ENCODE assay signal across 22 mouse cellular contexts in genomic region chr10:123206074-123206473, GRCm38 (mm10). TPM values are rescaled to one million over a fixed set of nuclear protein-coding genes. Genes with fewer than 3 reads are reported as not detected.
DNase-seq lines count a peak whose midpoint lies in the region; TF ChIP-seq lines count a peak whose summit lies in the region.
"Had no signal": no experiment of that assay in that cellular context is flagged by ENCODE, and none has a peak within 500 bp of the region (broad histone marks: within the 10 kb centered on the region; RNA-seq: fewer than 3 reads in every experiment).

No protein-coding gene starts in this region.

- no peak for TF ChIP-seq RAD21 in CH12.LX (IDR thresholded peaks at IDR 0.05; ENCODE audit: low read depth, low read length)

- peak overlapping the region; percentile 67 for H3K27ac ChIP-seq in gastrocnemius, adult 2 months
- no peak overlapping the region for H3K27ac ChIP-seq in CH12.LX (ENCODE audit: insufficient read depth, low read depth)

- intact Hi-C loops in gastrocnemius, adult 2 months (cut with DNase I): no loop called here
- intact Hi-C loops in gastrocnemius, postnatal 14 days (cut with DNase I; ENCODE audit: low total_unique reads): no loop called here

- dilution Hi-C loops in CH12.LX (cut with MboI; ENCODE audit: extremely low pct_ligation_motif_present, extremely low pct_unique_long_range_greater_than_20kb, low sequenced_read_pairs): no loop called here

- H3K4me2 ChIP-seq in CH12.LX (ENCODE audit: insufficient read depth, low read depth, poor library complexity, severe bottlenecking): no peak overlapping the region

- H3K27me3 ChIP-seq in CH12.LX (replicated peaks): no peaks in the 10 kb centered on the region

- no peak for TF ChIP-seq EP300 in CH12.LX (IDR thresholded peaks at IDR 0.05; ENCODE audit: low read length)

- no peak for TF ChIP-seq POLR2A in CH12.LX (IDR thresholded peaks at IDR 0.05; ENCODE audit: low read depth, low read length)

- H3K4me3 ChIP-seq in gastrocnemius, adult 2 months: no peak overlapping the region
- no peak overlapping the region for H3K4me3 ChIP-seq in CH12.LX (replicated peaks in 1 of 3; ENCODE audit: low read depth in 2 of 3, low read length in 2 of 3, poor library complexity in 1 of 3)

- DNase-seq in gastrocnemius, adult 18-20 months (ENCODE audit: low spot score): peak; percentile 43
- no peak for DNase-seq in gastrocnemius, adult 8-10 months (ENCODE audit: low spot score in 2 of 2)
- DNase-seq in gastrocnemius, adult 2 months: peak; percentile 21
- no peak for DNase-seq in gastrocnemius, postnatal 14 days
- no peak for DNase-seq in CH12.LX (ENCODE audit: extremely low read depth)
- DNase-seq in skeletal muscle tissue, adult 2 months (ENCODE audit: low read depth, low spot score): peak; percentile 61
- no peak for DNase-seq in ovary, postnatal 36 days (ENCODE audit: low spot score)
- DNase-seq in urinary bladder, postnatal 14 days (ENCODE audit: low spot score): no peak
- DNase-seq: adrenal gland, adult 2 months; adrenal gland, adult 8-10 months; adrenal gland, postnatal 10 days; adrenal gland, postnatal 14 days; adrenal gland, postnatal 25 days; adrenal gland, postnatal 36 days; B cell, adult 2 months; cerebellum, adult 11 months; cerebellum, adult 11-12 months; cerebellum, adult 18-20 months had no signal

- H3K36me3 ChIP-seq in CH12.LX (replicated peaks in 1 of 2; ENCODE audit: control insufficient read depth in 1 of 2, insufficient read depth in 1 of 2, low read length in 1 of 2): no peaks in the 10 kb centered on the region
- H3K36me3 ChIP-seq: G1E had no signal

- TF ChIP-seq CTCF in gastrocnemius, adult 2 months (IDR thresholded peaks at IDR 0.05): no peak
- no peak for TF ChIP-seq CTCF in CH12.LX (conservative IDR thresholded peaks at IDR 0.05 in 1 of 2, IDR thresholded peaks at IDR 0.05 in 1 of 2; ENCODE audit: low read depth in 2 of 2, low read length in 2 of 2)

- H3K9ac ChIP-seq in CH12.LX (ENCODE audit: insufficient read depth, low read depth): no peak overlapping the region

- in situ Hi-C loops in CH12.LX (cut with MboI; ENCODE audit: low pct_ligation_motif_present, low pct_unique_long_range_greater_than_20kb, low sequenced_read_pairs): no loop called here

- no peaks in the 10 kb centered on the region for H3K79me2 ChIP-seq in CH12.LX (replicated peaks; ENCODE audit: control insufficient read depth, extremely low read depth, insufficient read depth, poor library complexity, severe bottlenecking)

- H3K4me1 ChIP-seq in CH12.LX (ENCODE audit: control insufficient read depth in 1 of 2, insufficient read depth in 2 of 2): peaks cover 0 to 11% of the 10 kb centered on the region in 2 experiments; a peak in 3 of 4 replicates

- H3K9me3 ChIP-seq in CH12.LX (replicated peaks; ENCODE audit: low read length): no peaks in the 10 kb centered on the region
- H3K9me3 ChIP-seq: G1E had no signal

TF ChIP-seq in CH12.LX, 34 proteins besides CTCF, POLR2A, EP300 and RAD21:
- no peak for TF ChIP-seq NRF1 (IDR thresholded peaks at IDR 0.05; ENCODE audit: low read depth, low read length)
- peak; percentile 53; the same call in 1 of the 2 replicates for TF ChIP-seq MAX (IDR thresholded peaks at IDR 0.05; ENCODE audit: low read length)

RNA-seq across cellular contexts. Expression of gene Usp15, which starts 9.3 kb away (rescaled TPM):
- 100 to 1,000 TPM; 172 to 179 TPM for total RNA-seq in gastrocnemius, adult 18-20 months (2021)
- 100 to 1,000 TPM; 153 to 195 (median 169) TPM for total RNA-seq in gastrocnemius, adult 8-10 months (2022)
- total RNA-seq in gastrocnemius, adult 2 months (2021): 100 to 1,000 TPM; 171 to 187 TPM
- total RNA-seq in gastrocnemius, postnatal 14 days (2021): 100 to 1,000 TPM; 145 to 155 TPM
- total RNA-seq in CH12.LX (2012; rRNA removed) (65.4 and 83.5 TPM in 2 replicates), CH12.LX (2014; rRNA removed) (124 and 146 TPM in 2 replicates)
- polyA plus RNA-seq in CH12.LX (2012; ENCODE audit: insufficient read length, low read depth): 113 and 117 TPM in 2 replicates

RNA-seq across cellular contexts. Expression of gene Fam19a2, which starts 57.7 kb away (rescaled TPM):
- total RNA-seq in gastrocnemius, adult 18-20 months (2021): not detected
- under 1 TPM in 1 of 4 experiments, not detected in 3; 0.13 TPM for total RNA-seq in gastrocnemius, adult 8-10 months (2022)
- total RNA-seq in gastrocnemius, adult 2 months (2021): not detected
- total RNA-seq in gastrocnemius, postnatal 14 days (2021): under 1 TPM in 1 of 2 experiments, not detected in 1; 0.12 TPM
- total RNA-seq in CH12.LX (2012; rRNA removed) (not detected in 2 replicates), CH12.LX (2014; rRNA removed) (not detected in 2 replicates)
- not detected in 2 replicates for polyA plus RNA-seq in CH12.LX (2012; ENCODE audit: insufficient read length, low read depth)
- total RNA-seq: MEL had no signal
- polyA plus RNA-seq: activated CD4-positive, CD25-positive, alpha-beta regulatory T cell, adult 4 months; CD4-positive, CD25-positive, alpha-beta regulatory T cell, adult 4 months; G1E had no signal

Comparison
In these comparisons a context has a peak if more than half of its experiments do, and no peak if none do; other contexts are left out.
1. DNase-seq: peak in gastrocnemius, adult 18-20 months (single experiment), gastrocnemius, adult 2 months (single experiment) and skeletal muscle tissue, adult 2 months (single experiment); none in gastrocnemius, adult 8-10 months (0 of 2), gastrocnemius, postnatal 14 days (single experiment), CH12.LX (single experiment), ovary, postnatal 36 days (single experiment) and urinary bladder, postnatal 14 days (single experiment).